Mouse (Mus musculus) layer of hippocampus, adult 9-10 months (tissue): ENCODE results near the gene Stom.

Source experiments
- DNase-seq: peaks from one replicate; pipeline ENCODE4 v3.0.0; 2022; ENCODE audit warnings: low spot score

The Stom gene

DNA sequence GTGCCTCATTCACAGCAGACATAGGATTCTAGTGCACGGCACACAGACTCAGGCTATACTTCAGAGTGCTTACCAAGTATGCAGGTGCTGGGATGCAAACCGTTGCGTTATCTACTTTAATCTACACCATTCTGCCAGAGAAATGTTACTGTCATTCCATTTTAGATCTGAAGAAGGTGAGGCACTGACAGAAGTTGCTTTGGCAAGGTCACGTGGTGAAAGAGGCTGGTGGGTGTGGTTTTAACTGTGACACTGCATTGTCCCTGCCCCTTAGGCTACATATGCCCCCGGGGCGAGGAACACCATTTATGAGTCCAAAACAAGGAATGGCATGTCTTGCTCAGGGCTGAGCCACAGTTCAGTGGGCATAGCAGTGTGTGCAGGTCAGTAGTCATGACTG lies 63.9 kb downstream of the Stom start:
- DNase-seq: no peak

DNA sequence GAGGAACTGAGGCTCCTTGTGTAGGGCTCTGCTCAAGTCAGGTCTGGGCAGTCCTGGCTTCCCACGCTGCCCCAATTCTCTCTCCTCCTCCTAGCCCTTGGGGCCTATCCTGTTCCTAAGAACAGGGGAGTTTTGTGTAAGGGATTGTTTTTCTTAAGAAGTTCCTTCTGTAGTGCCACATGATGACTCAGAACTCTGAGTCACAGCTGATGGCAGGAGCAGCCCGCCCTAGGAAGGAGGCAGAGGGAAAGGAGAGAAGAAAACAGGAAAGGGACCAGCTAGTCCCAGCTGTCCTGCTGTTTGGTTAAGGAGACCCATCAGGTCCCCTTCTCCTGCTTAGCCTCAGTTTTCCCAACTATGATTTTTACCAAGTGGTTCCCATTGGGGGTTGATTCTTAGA lies 65.0 kb downstream of the Stom start:
- no peak for DNase-seq

DNA sequence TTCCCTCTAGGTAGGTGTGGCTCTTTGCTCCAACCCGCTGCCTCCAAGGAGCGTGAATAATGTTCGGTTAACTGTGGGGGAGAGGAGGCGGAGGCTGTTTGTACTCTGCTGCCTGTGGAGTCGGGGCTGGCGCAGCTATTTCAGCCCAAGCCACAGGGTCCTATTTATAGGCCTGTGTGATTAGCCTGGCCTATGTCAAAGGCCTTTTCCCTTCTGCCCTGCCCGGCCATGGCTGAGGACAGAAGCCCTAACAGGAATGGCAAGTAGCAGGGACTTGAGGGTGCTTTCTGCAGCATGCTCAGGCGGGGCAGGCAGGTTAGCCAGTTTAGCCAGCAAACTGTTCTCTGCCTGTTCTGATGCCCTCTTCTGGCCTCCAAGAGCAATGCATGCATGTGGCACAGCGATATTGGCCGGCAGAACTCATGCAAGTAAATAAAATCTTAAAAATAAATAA lies 66.2 kb downstream of the Stom start:
- DNase-seq: peak; percentile 36

DNA sequence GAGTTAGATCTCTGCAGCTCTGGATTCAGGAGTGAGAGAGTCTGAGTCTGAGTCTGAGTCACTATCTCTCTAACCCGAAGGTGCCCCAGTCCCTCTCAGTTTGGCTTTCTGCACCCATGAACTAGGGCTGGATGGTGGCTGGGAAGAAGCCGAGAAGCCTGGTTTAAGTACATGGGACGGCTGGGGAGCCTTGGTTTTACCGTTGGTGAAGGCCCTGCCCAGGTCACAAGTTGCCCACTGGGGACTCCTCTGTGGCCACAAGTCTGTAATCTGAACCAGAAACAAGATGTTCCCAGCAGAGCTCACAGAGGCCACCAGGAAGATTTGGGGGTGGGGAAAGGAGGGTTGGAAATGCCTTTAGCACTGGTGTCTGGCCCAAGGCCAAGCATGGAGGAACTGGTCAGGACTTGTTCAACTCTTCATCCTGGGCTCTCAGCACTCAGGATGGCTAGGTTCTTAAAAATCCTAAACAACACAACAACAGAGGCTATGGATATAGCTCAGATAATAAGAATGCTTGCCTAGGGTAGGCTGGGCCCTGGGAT lies 67.0 kb downstream of the Stom start:
- DNase-seq: no peak

DNA sequence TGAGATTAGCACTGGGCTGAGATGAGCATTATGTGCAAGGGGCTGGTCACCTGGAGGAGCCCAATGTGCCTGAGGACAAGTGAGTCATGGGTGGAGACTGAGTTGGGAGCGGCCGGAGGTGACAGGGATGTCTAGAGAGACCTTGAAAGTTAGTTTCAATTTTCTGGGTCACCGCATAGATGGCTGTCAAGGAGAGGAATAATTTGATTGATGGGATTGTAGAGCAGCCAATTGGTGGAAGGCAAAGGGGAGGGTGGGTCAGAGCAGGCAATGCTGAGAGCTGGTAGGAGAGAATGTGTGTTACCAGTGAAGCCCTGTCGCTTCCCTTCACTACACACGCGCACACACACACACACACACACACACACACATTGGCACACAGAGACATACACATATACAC lies 67.6 kb downstream of the Stom start:
- DNase-seq: no peak

DNA sequence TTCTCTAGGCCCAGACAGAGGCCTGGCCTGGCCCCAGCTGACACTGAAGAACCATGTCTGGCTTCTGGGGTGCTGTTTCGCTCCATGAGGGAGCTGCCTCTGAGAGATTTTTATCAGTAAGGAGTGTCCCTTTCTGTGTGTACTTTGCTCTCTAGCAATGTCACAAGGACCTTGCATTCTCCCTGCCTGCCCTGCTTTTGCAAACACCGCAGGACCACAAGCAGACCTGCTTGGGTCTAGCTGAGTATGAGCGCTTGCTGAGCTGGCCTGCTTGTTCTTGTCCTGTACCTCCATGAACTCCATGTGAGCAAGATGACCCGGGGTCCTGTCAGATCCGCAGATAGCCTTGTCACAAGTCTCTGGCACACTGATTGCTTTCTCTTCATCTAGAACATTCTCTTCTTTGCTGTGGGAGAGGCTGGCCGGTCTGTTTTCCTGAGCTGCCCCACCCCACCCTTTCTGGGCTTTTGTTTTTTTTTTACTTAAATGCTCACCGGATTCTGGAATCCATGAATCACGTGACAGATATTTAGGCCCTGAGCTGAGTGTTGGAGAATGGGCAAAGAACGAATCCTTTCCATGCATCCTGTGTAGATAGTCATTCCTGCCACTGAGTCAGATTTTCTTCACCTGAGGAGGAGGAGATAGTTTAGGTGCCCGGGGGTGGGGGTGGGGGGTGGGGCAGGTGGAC lies 68.8 kb downstream of the Stom start:
- no peak for DNase-seq

DNA sequence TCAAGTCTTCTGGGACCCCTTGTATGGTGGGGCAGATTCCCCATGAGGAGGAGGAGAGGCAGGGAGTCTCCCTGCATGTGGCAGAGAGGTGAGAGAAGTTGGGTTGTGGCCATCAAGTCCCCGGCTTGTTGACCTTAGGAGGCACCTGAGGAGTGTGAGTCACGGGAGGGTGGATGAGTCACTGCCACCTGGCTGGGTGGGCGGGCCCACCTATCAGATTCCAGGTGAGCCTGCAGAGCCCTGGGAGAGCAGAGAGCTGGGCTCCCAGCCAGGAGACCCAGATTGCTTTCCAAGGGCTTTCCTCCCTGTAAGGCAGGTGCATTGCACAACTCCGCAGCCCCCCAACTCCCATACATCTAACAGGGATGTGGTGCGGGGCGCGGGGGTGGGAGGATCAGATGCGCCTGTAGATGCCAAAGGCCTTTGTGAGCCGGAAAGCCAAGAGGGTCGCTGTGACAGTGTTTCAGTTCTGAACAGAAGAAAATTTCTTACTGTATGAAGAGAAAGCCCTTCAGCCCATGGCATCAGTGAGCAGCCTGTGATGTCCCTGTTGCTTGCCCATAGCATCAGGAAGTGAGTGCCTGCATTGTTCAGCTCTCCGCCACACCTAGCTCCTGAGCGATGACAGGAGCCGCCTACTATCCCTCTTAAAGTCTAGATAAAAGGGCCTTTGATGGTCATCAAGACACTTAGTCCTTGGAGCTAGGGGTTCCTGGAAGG lies 69.5 kb downstream of the Stom start:
- no peak for DNase-seq

DNA sequence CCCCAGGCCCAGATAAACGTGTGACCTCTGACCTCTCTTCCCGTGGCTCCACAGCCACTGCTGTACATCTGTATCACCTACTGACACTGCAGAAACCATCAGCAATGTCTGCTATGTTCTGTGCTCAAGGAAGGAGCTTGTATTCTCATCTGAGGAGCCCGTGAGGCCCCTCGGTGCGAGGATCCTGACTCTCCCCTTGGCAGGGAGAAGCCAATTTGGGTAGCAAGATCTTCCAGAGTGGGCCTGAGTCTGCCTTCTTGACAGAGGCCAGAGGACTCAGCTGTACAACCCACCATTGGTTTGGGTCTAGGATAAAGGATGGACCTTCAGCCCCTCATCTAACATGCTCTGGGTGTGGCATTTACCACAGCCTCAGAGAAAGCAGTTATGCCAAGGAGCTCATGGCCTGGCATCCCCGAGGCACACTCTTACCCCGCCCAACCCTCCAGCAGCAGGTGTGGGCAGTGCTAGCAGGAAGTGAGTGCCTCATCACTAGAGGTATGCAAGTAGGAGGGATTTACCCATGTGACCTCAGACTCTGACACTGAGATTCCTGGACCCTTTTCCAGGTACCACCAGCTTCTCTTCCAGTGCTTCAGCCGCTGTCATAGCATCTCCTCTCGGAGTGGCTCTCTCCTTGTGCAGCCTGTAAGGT lies 70.4 kb downstream of the Stom start:
- DNase-seq: no peak

DNA sequence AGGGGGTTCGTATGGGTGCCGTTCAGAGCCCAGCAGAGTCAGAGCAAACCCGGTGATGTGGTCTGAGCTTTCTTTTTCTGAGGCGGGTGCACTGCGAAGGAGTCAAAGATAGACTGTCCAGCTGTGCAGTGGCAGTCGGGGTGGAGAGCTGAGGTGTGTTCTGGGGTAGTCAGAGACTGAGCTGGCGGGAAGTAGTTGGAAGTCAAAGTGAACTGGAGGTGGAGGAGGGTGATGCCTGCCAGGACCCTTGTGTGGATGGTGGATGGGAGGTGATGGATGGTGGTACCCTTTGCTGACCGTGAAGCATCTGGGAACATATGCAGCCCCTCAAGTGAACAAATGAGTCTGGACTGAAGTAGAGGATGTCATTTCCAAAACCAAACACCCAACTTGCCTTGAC lies 71.0 kb downstream of the Stom start:
- no peak for DNase-seq

DNA sequence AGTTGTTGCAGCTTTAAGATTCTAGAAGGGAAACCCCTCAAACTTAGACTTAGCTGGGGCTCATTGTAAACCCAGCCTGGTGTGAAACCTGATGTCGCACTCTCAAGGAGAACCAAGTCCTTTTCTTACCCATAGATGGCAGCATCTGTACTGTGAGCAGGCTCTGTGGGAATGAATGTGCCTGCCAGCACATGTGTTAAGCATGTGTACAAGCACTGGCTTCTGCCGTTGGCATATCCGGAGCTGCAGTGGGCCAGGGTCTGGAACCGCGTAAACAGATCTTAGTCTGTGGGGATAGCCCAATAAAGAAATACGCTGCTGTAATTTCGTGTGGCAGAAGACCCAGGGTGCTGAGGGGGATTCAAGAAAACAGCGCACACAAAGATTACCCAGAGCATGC lies 71.5 kb downstream of the Stom start:
- DNase-seq: no peak

DNA sequence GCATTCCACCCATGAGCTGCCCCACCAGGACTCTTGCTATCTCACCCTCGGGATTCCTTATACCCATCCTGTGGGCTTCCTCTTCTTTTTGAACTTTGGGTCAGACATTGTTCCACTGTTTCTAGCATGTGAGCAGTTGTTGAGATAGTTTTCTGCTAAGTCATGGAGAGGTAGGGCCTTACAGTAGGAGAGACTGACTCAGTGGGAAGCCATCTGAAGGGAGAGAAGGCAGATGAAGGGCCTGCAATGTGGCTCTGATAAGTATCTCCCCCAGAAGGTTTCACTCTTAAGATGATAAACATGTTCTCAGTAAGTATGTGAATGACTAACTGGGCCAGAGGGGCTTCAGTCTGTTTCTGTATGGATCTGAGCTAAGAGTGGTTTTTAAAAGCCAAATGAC lies 72.7 kb downstream of the Stom start:
- DNase-seq: no peak
